Mouse (Mus musculus) layer of hippocampus, adult 8-10 months (tissue): ENCODE data around the gene Ackr1. TPM values are rescaled to one million over a fixed set of nuclear protein-coding genes. Genes with fewer than 3 reads are reported as not detected.
A peak's percentile ranks its signal among the peaks of the same experiment; 100 is the strongest.

Experiments used
- DNase-seq, 2 experiments: peaks; one replicate each; pipeline ENCODE4 v3.0.0; 2022; ENCODE audit warnings: low spot score in 2 of 2
- total RNA-seq, 4 experiments: library from RNA; stranded (reverse); gene quantifications; 2 replicates each; pipeline ENCODE4 v1.2.4; 2022

Gene Ackr1
- 10 to 100 TPM; 45.2 to 66.9 (median 51.0) TPM for total RNA-seq

GRCm38 (mm10) chr1:173333312-173334253 is at the start of gene Ackr1:
TSS of gene Ackr1 (minus strand) at chr1:173333750.
- no peak for DNase-seq

GRCm38 (mm10) chr1:173381436-173381835 is 47.9 kb upstream of the Ackr1 start:
- DNase-seq: no peak

GRCm38 (mm10) chr1:173377380-173378112 is 44.0 kb upstream of the Ackr1 start:
- peak; percentile 49 to 77 for DNase-seq

- DNase-seq: no peak
These were observed 40.5 kb upstream of the Ackr1 start for GRCm38 (mm10) chr1:173374020-173374419.

GRCm38 (mm10) chr1:173371586-173371985 is 38.0 kb upstream of the Ackr1 start:
- no peak for DNase-seq

- DNase-seq: no peak
These were observed 36.9 kb upstream of the Ackr1 start for GRCm38 (mm10) chr1:173370456-173370855.

GRCm38 (mm10) chr1:173369611-173370010 is 36.1 kb upstream of the Ackr1 start:
- no peak for DNase-seq

GRCm38 (mm10) chr1:173367356-173368046 is 34.0 kb upstream of the Ackr1 start, which contains the start of gene Cadm3:
TSS of gene Cadm3 (minus strand) at chr1:173367695.
- DNase-seq: peak; percentile 65 to 73

- peak in 1 of 2 experiments; percentile 54 for DNase-seq
These were observed 33.3 kb upstream of the Ackr1 start for GRCm38 (mm10) chr1:173366701-173367355.

GRCm38 (mm10) chr1:173365970-173366409 is 32.4 kb upstream of the Ackr1 start:
- DNase-seq: no peak

GRCm38 (mm10) chr1:173364125-173364800 is 30.7 kb upstream of the Ackr1 start:
- no peak for DNase-seq

- no peak for DNase-seq
These were observed 29.9 kb upstream of the Ackr1 start for GRCm38 (mm10) chr1:173363436-173363835.

- DNase-seq: no peak
These were observed 28.1 kb upstream of the Ackr1 start for GRCm38 (mm10) chr1:173361651-173362050.

- no peak for DNase-seq
These were observed 26.2 kb upstream of the Ackr1 start for GRCm38 (mm10) chr1:173359590-173360290.

GRCm38 (mm10) chr1:173357799-173358198 is 24.2 kb upstream of the Ackr1 start:
- peak in 1 of 2 experiments; percentile 45 for DNase-seq

GRCm38 (mm10) chr1:173356699-173357098 is 23.1 kb upstream of the Ackr1 start:
- DNase-seq: no peak

GRCm38 (mm10) chr1:173355107-173355846 is 21.7 kb upstream of the Ackr1 start:
- DNase-seq: no peak

- no peak for DNase-seq
These were observed 16.9 kb upstream of the Ackr1 start, which contains the start of gene Aim2 for GRCm38 (mm10) chr1:173350372-173350957. TSS of gene Aim2 (plus strand) at chr1:173350879.
